Mouse (Mus musculus) hindbrain, embryonic 11.5 days (tissue): Measurements from ENCODE around the gene B430305J03Rik. TPM values are rescaled to one million over a fixed set of nuclear protein-coding genes. Genes with fewer than 3 reads are reported as not detected.
A peak's percentile ranks its signal among the peaks of the same experiment; 100 is the strongest.

Experiments used
- ATAC-seq: fragments of 200-750 bp; cut with Nextera tagmentation; 2 replicates; pipeline ENCODE4 v1.8.0; 2017; ENCODE audit warnings: mild to moderate bottlenecking, moderate TSS enrichment, moderate library complexity; ENCODE audit not compliant: low FRiP score
- DNase-seq: peaks from one replicate; pipeline ENCODE4 v3.0.0-alpha.2; 2015; ENCODE audit warnings: low spot score
- H3K27ac ChIP-seq: fragments of 300-500 bp; sonication (generic); 2 replicates; pipeline ENCODE4 v1.5.1; 2014; ENCODE audit warnings: mild to moderate bottlenecking, low read depth, low read length
- H3K27me3 ChIP-seq: fragments of 300-500 bp; sonication (generic); 2 replicates; pipeline ENCODE4 v1.6.1; 2014; ENCODE audit warnings: mild to moderate bottlenecking, low read length, moderate library complexity, mixed read lengths; ENCODE audit not compliant: control insufficient read depth, insufficient read depth
- H3K36me3 ChIP-seq: fragments of 300-500 bp; sonication (generic); 2 replicates; pipeline ENCODE4 v1.6.1; 2014; ENCODE audit warnings: mild to moderate bottlenecking, low read length, moderate library complexity, mixed read lengths; ENCODE audit not compliant: control insufficient read depth, insufficient read depth
- H3K4me1 ChIP-seq: fragments of 300-500 bp; sonication (generic); replicated peaks from 2 replicates; pipeline ENCODE4 v1.6.1; 2014; ENCODE audit warnings: low read length, mixed read lengths; ENCODE audit not compliant: control insufficient read depth, insufficient read depth
- H3K4me2 ChIP-seq: fragments of 300-500 bp; sonication (generic); replicated peaks from 2 replicates; pipeline ENCODE4 v1.6.1; 2014; ENCODE audit warnings: mild to moderate bottlenecking, low read depth, low read length
- H3K4me3 ChIP-seq: fragments of 300-500 bp; sonication (generic); 2 replicates; pipeline ENCODE4 v1.5.1; 2014; ENCODE audit warnings: low read depth, low read length
- H3K9ac ChIP-seq: fragments of 300-500 bp; sonication (generic); 2 replicates; pipeline ENCODE4 v1.6.1; 2014; ENCODE audit warnings: low read depth, low read length
- H3K9me3 ChIP-seq: fragments of 300-500 bp; sonication (generic); 2 replicates; pipeline ENCODE4 v1.6.1; 2016; ENCODE audit warnings: low read length; ENCODE audit not compliant: control insufficient read depth
- WGBS: fragments of 180-500 bp; shearing (Covaris S2); extraction: QIAGEN DNeasy Blood & Tissue Kit; methylation state at CpG from one replicate; pipeline ENCODE4 v1.1.7; 2014; 5-methylcytosine and 5-hydroxymethylcytosine counted together
- polyA plus RNA-seq: library from polyadenylated mRNA; unstranded; fragments of >200 nt; fragmentation: Nextera tagmentation; extraction: Ambion mirVana; gene quantifications from 2 replicates; pipeline ENCODE4 v1.2.1, GENCODE M21; 2014

The B430305J03Rik gene
- polyA plus RNA-seq, 1 experiment from 2014 or later: not detected

DNA sequence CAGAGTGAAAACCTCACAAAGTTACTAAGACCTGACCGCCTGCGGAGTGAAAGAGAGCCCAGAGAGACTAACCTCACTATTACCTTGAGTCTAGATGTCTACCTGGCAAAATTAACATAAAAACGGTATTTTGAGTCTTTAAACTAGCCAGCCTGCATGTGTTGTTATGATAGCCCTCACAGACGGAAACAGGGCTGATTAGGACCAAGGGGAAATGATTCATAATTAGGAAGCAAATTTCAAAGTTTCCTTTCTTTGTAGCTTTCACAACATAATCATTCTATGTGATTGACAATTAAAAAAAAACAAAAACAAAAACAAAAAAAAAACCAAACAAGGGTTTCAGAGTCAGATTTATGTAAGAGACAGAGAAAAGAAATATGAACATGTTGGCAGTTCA, 20.6 kb upstream of the B430305J03Rik start:
- no peaks in the 10 kb centered on the region for H3K9me3 ChIP-seq
- no peak overlapping the region for H3K4me2 ChIP-seq
- no peaks in the 10 kb centered on the region for H3K36me3 ChIP-seq
- H3K4me3 ChIP-seq: no peak overlapping the region
- no peaks in the 10 kb centered on the region for H3K27me3 ChIP-seq
- H3K9ac ChIP-seq: no peak overlapping the region
- H3K27ac ChIP-seq: no peak overlapping the region
- 84% methylated on average over 4 of the region's 4 CpGs for WGBS
- DNase-seq (no peak), ATAC-seq (no peak)
- no peaks in the 10 kb centered on the region for H3K4me1 ChIP-seq

DNA sequence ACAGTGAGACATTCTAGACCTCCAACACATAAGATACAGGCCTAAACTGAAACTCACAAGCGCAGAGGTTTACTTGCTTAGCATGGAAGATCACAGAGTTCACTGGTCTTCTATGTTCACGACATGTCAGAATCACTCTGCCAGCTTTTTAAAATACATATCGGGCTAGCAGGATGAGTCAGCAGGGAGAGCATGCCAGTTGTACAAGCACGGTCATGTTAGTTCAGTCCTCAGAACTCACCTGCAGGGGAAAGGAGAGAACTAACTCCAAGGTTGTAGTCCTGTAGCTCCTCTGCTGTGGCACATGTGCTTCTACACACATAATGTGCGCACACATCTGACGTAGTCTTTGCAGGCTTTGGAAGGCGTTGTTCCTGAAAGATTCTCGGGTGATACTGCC, 10.2 kb upstream of the B430305J03Rik start:
- WGBS: 95% methylated on average over 8 of the region's 8 CpGs
- no peak overlapping the region for H3K4me2 ChIP-seq
- DNase-seq (no peak), ATAC-seq (no peak)
- no peaks in the 10 kb centered on the region for H3K27me3 ChIP-seq
- H3K4me1 ChIP-seq: no peaks in the 10 kb centered on the region
- no peak overlapping the region for H3K9ac ChIP-seq
- H3K4me3 ChIP-seq: no peak overlapping the region
- no peak overlapping the region for H3K27ac ChIP-seq
- no peaks in the 10 kb centered on the region for H3K9me3 ChIP-seq
- H3K36me3 ChIP-seq: no peaks in the 10 kb centered on the region

- Histone ChIP-seq H3K36me3 (no peaks in the 10 kb centered on the region), H3K9ac (no peak overlapping the region), H3K4me1 (no peaks in the 10 kb centered on the region), H3K27me3 (no peaks in the 10 kb centered on the region), H3K9me3 (no peaks in the 10 kb centered on the region), H3K4me2 (no peak overlapping the region), H3K27ac (no peak overlapping the region), H3K4me3 (no peak overlapping the region)
- ATAC-seq (no peak), DNase-seq (no peak)
- WGBS: 95% methylated on average over 1 of the region's 1 CpGs
Measured at GRCm38 (mm10) chr3:61368446-61368845, 2.7 kb upstream of the B430305J03Rik start.

DNA sequence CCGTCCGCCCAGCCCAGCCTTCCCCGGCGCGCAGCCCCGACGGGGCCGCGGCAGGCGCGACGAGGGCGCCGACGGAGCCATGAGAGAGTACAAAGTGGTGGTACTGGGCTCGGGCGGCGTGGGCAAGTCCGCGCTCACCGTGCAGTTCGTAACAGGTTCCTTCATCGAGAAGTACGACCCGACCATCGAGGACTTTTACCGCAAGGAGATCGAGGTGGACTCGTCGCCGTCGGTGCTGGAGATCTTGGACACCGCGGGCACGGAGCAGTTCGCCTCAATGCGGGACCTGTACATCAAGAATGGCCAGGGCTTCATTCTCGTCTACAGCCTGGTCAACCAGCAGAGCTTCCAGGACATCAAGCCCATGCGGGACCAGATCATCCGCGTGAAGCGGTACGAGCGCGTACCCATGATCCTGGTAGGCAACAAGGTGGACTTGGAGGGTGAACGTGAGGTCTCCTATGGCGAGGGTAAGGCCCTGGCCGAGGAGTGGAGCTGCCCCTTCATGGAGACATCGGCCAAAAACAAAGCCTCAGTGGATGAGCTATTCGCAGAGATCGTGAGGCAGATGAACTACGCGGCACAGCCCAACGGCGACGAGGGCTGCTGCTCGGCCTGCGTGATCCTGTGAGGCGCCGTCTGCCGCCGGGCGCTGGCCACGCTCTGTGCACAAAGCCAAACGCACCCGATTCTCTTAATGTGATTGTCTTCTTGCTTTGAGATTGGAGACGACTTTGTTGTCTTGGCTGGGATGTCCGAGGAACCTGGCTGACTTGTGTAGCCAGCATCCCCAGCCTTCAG, 573 bp downstream of the B430305J03Rik start:
- under 1% methylated on average over 62 of the region's 68 CpGs for WGBS

DNA sequence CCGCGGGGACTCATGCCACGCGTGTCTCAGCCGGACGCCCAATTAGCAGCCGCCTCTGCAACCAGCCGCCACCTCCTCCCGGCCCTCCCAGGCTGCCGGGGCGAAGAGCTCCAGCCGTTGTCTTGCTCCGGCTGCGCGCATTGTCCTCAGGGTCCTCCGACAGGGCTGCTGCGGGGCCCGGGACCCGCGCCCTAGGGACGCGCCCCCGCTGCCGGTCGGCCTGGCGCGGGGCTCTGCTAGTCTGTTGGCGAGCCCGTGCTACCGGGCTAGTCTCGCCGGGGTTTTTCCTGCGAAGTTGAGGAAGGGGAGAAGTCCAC, 1.1 kb downstream of the B430305J03Rik start:
- Histone ChIP-seq H3K36me3 (no peaks in the 10 kb centered on the region), H3K27ac (peak overlapping the region; percentile 87), H3K9me3 (no peaks in the 10 kb centered on the region), H3K4me3 (peak overlapping the region; percentile 68), H3K4me2 (peak overlapping the region; percentile 77), H3K27me3 (no peaks in the 10 kb centered on the region), H3K9ac (peak overlapping the region; percentile 80), H3K4me1 (no peaks in the 10 kb centered on the region)
- 0% methylated on average over 20 of the region's 33 CpGs for WGBS
- DNase-seq (no peak), ATAC-seq (peak; percentile 59)

More for the DNA sequence above, 573 bp downstream of the B430305J03Rik start:
- ATAC-seq (peak; percentile 18; the same call in 1 of the 2 replicates), DNase-seq (peak; percentile 73)
- Histone ChIP-seq H3K27me3 (no peaks in the 10 kb centered on the region), H3K4me3 (peak overlapping the region; percentile 68), H3K9me3 (no peaks in the 10 kb centered on the region), H3K9ac (peak overlapping the region; percentile 80), H3K4me2 (peak overlapping the region; percentile 77), H3K4me1 (no peaks in the 10 kb centered on the region), H3K27ac (peak overlapping the region; percentile 87), H3K36me3 (no peaks in the 10 kb centered on the region)

GRCm38 (mm10) chr3:61363989-61364660, 1.6 kb downstream of the B430305J03Rik start:
- Histone ChIP-seq H3K4me3 (peak overlapping the region; percentile 68), H3K4me2 (peak overlapping the region; percentile 77), H3K9ac (peak overlapping the region; percentile 80), H3K36me3 (no peaks in the 10 kb centered on the region), H3K9me3 (no peaks in the 10 kb centered on the region), H3K27ac (peak overlapping the region; percentile 87), H3K4me1 (no peaks in the 10 kb centered on the region), H3K27me3 (no peaks in the 10 kb centered on the region)
- under 1% methylated on average over 41 of the region's 51 CpGs for whole genome bisulfite sequencing
- ATAC-seq (peak; percentile 94), DNase-seq (peak; percentile 95)

DNA sequence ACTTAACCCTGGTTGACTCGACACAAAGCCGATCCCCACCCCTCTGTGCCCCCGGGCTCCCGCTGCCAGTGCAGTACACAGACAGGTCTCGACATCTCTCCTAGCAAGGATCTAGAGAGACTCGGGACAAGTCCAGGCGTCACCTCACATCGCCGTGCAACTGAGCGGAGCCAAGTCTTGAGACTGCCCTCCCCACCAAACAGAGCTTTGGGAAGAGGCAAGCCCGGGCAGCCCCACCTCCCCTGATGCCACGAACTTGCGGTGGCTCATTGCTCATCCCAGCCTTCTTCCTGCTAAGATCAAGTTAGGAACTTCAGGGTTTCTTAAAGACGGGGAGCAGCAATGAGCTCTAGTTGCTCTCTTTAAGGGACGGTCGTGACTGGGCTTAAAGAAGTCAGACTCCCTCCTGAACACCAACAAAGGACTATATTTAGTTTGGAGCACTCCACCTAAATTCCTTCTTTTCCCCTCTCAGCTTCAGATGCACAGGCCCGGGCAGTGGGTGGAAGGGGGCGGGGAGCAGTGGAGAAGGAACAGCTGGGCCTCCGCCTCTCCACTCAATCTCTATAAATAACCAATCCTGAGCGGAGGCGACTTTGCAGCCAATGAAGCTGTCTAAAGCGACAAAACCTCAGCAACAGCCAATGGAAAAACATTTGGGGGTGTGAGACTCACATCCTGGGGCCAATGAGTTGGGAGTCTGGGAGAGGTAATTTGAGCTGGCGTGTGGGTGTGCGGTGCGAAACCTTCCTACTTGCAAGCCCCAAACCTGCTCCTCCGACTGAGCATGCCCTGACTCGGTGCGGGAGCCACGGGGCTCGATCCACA, 2.4 kb downstream of the B430305J03Rik start:
- WGBS: under 1% methylated on average over 29 of the region's 30 CpGs
- H3K4me2 ChIP-seq: peak overlapping the region; percentile 77
- peak overlapping the region; percentile 87 for H3K27ac ChIP-seq
- H3K36me3 ChIP-seq: no peaks in the 10 kb centered on the region
- peak overlapping the region; percentile 51 for H3K9ac ChIP-seq
- H3K4me1 ChIP-seq: no peaks in the 10 kb centered on the region
- DNase-seq (peak; percentile 90), ATAC-seq (peak; percentile 91)
- H3K9me3 ChIP-seq: no peaks in the 10 kb centered on the region
- H3K4me3 ChIP-seq: peak overlapping the region; percentile 68
- H3K27me3 ChIP-seq: no peaks in the 10 kb centered on the region

- DNase-seq (no peak), ATAC-seq (no peak)
- Histone ChIP-seq H3K4me1 (no peaks in the 10 kb centered on the region), H3K9ac (peak overlapping the region; percentile 51), H3K4me2 (peak overlapping the region; percentile 77), H3K27me3 (no peaks in the 10 kb centered on the region), H3K9me3 (no peaks in the 10 kb centered on the region), H3K36me3 (no peaks in the 10 kb centered on the region), H3K27ac (peak overlapping the region; percentile 72), H3K4me3 (peak overlapping the region; percentile 68)
- 6% methylated on average over 9 of the region's 9 CpGs for WGBS
Measured at GRCm38 (mm10) chr3:61362821-61363160, 3.0 kb downstream of the B430305J03Rik start.
